Mouse (Mus musculus): ENCODE data around the gene Cage1. TPM values are rescaled to one million over a fixed set of nuclear protein-coding genes. Genes with fewer than 3 reads are reported as not detected.

Cage1 gene
- polyA plus RNA-seq, 2 experiments = 0.15 to 0.25 TPM

DNA sequence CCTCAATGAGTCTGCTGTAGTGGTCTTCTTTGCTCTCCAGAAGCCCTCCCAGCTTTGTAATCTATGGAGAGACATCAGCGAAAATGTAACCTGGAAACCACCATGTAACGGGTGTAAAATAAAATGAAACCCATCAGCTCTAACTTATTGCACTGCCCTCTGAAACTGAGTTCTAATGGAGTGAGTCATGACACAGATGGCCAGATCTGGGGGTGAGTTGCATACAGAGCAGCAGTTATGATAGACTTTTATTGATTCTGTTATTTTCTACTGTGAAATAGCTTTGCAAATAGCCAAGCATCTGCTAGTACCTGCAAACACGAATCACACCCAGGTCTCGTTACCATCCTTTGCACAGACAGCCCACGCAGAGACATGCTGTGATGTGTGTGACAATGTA lies 24.4 kb downstream of the Cage1 start:
- ATAC-seq (ENCODE audit: insufficient read depth) (no peak), DNase-seq (ENCODE audit: low read depth in 3 of 3, low spot score in 3 of 3) (no peak)
- H3K4me2 ChIP-seq (ENCODE audit: low read depth) = no peak overlapping the region
- no peaks in the 10 kb centered on the region for H3K9me3 ChIP-seq (ENCODE audit: control insufficient read depth, low read length)
- TF ChIP-seq EP300 (IDR thresholded peaks at IDR 0.05; ENCODE audit: low read depth) (no peak), CTCF (IDR thresholded peaks at IDR 0.05; ENCODE audit: low read depth) (no peak)
- no peaks in the 10 kb centered on the region for H3K27me3 ChIP-seq (ENCODE audit: control insufficient read depth, insufficient read depth, low read length)
- no peak overlapping the region for H3K4me3 ChIP-seq (ENCODE audit: insufficient read depth in 1 of 2, low read depth in 2 of 2, low read length in 2 of 2)
- H3K36me3 ChIP-seq (replicated peaks; ENCODE audit: control insufficient read depth, insufficient read depth, low read depth) = no peaks in the 10 kb centered on the region
- H3K9ac ChIP-seq (replicated peaks) = no peak overlapping the region
- no peak overlapping the region for H3K27ac ChIP-seq
- WGBS (ENCODE audit: insufficient replicate concordance) = 82% methylated on average over 5 of the region's 5 CpGs
- peaks cover 6 to 14% of the 10 kb centered on the region in 2 experiments for H3K4me1 ChIP-seq (replicated peaks; ENCODE audit: control insufficient read depth in 2 of 2, insufficient read depth in 2 of 2, low read length in 1 of 2)

- no peaks in the 10 kb centered on the region for H3K27me3 ChIP-seq (ENCODE audit: control insufficient read depth, insufficient read depth, low read length)
- peak overlapping the region; percentile 41 for H3K4me2 ChIP-seq (ENCODE audit: low read depth)
- H3K9ac ChIP-seq (replicated peaks) = peak overlapping the region; percentile 34
- no peak for TF ChIP-seq CTCF (IDR thresholded peaks at IDR 0.05; ENCODE audit: low read depth)
- no peak for TF ChIP-seq EP300 (IDR thresholded peaks at IDR 0.05; ENCODE audit: low read depth)
- no peaks in the 10 kb centered on the region for H3K9me3 ChIP-seq (ENCODE audit: control insufficient read depth, low read length)
- DNase-seq (ENCODE audit: low read depth in 3 of 3, low spot score in 3 of 3) (peak in 1 of 3 experiments; percentile 33), ATAC-seq (ENCODE audit: insufficient read depth) (peak; percentile 81)
- peak overlapping the region; percentile 29 for H3K27ac ChIP-seq
- WGBS (ENCODE audit: insufficient replicate concordance) = 18% methylated on average over 5 of the region's 5 CpGs
- no peaks in the 10 kb centered on the region for H3K36me3 ChIP-seq (replicated peaks; ENCODE audit: control insufficient read depth, insufficient read depth, low read depth)
- H3K4me3 ChIP-seq (ENCODE audit: insufficient read depth in 1 of 2, low read depth in 2 of 2, low read length in 2 of 2) = no peak overlapping the region
- H3K4me1 ChIP-seq (replicated peaks; ENCODE audit: control insufficient read depth in 2 of 2, insufficient read depth in 2 of 2, low read length in 1 of 2) = peaks cover 6 to 14% of the 10 kb centered on the region in 2 experiments
These were observed 26.4 kb downstream of the Cage1 start for GRCm38 (mm10) chr13:38010444-38010910.

GRCm38 (mm10) chr13:38009721-38010408 lies 27.0 kb downstream of the Cage1 start:
- H3K4me1 ChIP-seq (replicated peaks; ENCODE audit: control insufficient read depth in 2 of 2, insufficient read depth in 2 of 2, low read length in 1 of 2) = peaks cover 6 to 14% of the 10 kb centered on the region in 2 experiments
- H3K9me3 ChIP-seq (ENCODE audit: control insufficient read depth, low read length) = no peaks in the 10 kb centered on the region
- WGBS (ENCODE audit: insufficient replicate concordance) = 14% methylated on average over 5 of the region's 5 CpGs
- no peaks in the 10 kb centered on the region for H3K36me3 ChIP-seq (replicated peaks; ENCODE audit: control insufficient read depth, insufficient read depth, low read depth)
- H3K4me3 ChIP-seq (ENCODE audit: insufficient read depth in 1 of 2, low read depth in 2 of 2, low read length in 2 of 2) = no peak overlapping the region
- ATAC-seq (ENCODE audit: insufficient read depth) = peak; percentile 83
- H3K27me3 ChIP-seq (ENCODE audit: control insufficient read depth, insufficient read depth, low read length) = no peaks in the 10 kb centered on the region
- peak overlapping the region; percentile 41 for H3K4me2 ChIP-seq (ENCODE audit: low read depth)
- peak in 1 of 3 experiments; percentile 31 for DNase-seq (ENCODE audit: low read depth in 3 of 3, low spot score in 3 of 3)
- H3K27ac ChIP-seq = peak overlapping the region; percentile 29
- no peak for TF ChIP-seq CTCF (IDR thresholded peaks at IDR 0.05; ENCODE audit: low read depth)
- TF ChIP-seq EP300 (IDR thresholded peaks at IDR 0.05; ENCODE audit: low read depth) = 0 out of 2 replicates have a peak, but pooled peaks have one; percentile 28
- H3K9ac ChIP-seq (replicated peaks) = peak overlapping the region; percentile 34

- H3K9me3 ChIP-seq (ENCODE audit: control insufficient read depth, low read length) = no peaks in the 10 kb centered on the region
- no peaks in the 10 kb centered on the region for H3K27me3 ChIP-seq (ENCODE audit: control insufficient read depth, insufficient read depth, low read length)
- ATAC-seq (ENCODE audit: insufficient read depth) (no peak), DNase-seq (ENCODE audit: low read depth in 3 of 3, low spot score in 3 of 3) (no peak)
- H3K36me3 ChIP-seq (replicated peaks; ENCODE audit: control insufficient read depth, insufficient read depth, low read depth) = no peaks in the 10 kb centered on the region
- no peak for TF ChIP-seq EP300 (IDR thresholded peaks at IDR 0.05; ENCODE audit: low read depth)
- no peak for TF ChIP-seq CTCF (IDR thresholded peaks at IDR 0.05; ENCODE audit: low read depth)
- no peak overlapping the region for H3K4me3 ChIP-seq (ENCODE audit: insufficient read depth in 1 of 2, low read depth in 2 of 2, low read length in 2 of 2)
- WGBS (ENCODE audit: insufficient replicate concordance) = 70% methylated on average over 2 of the region's 2 CpGs
- H3K27ac ChIP-seq = no peak overlapping the region
- no peak overlapping the region for H3K4me2 ChIP-seq (ENCODE audit: low read depth)
- no peak overlapping the region for H3K9ac ChIP-seq (replicated peaks)
- peaks cover 6 to 14% of the 10 kb centered on the region in 2 experiments for H3K4me1 ChIP-seq (replicated peaks; ENCODE audit: control insufficient read depth in 2 of 2, insufficient read depth in 2 of 2, low read length in 1 of 2)
These were observed 28.9 kb downstream of the Cage1 start for GRCm38 (mm10) chr13:38007972-38008371.

GRCm38 (mm10) chr13:38002461-38002860 lies 34.4 kb downstream of the Cage1 start:
- 48% methylated on average over 1 of the region's 1 CpGs for WGBS (ENCODE audit: insufficient replicate concordance)
- Histone ChIP-seq H3K4me1 (replicated peaks; ENCODE audit: control insufficient read depth in 2 of 2, insufficient read depth in 2 of 2, low read length in 1 of 2) (peaks cover 14 to 20% of the 10 kb centered on the region in 2 experiments), H3K4me2 (ENCODE audit: low read depth) (no peak overlapping the region), H3K4me3 (ENCODE audit: insufficient read depth in 1 of 2, low read depth in 2 of 2, low read length in 2 of 2) (no peak overlapping the region), H3K27me3 (ENCODE audit: control insufficient read depth, insufficient read depth, low read length) (no peaks in the 10 kb centered on the region; the same call in 1 of the 2 replicates), H3K9me3 (ENCODE audit: control insufficient read depth, low read length) (no peaks in the 10 kb centered on the region), H3K27ac (no peak overlapping the region), H3K36me3 (replicated peaks; ENCODE audit: control insufficient read depth, insufficient read depth, low read depth) (no peaks in the 10 kb centered on the region), H3K9ac (replicated peaks) (no peak overlapping the region)
- no peak for TF ChIP-seq EP300 (IDR thresholded peaks at IDR 0.05; ENCODE audit: low read depth)
- peak; percentile 62 for TF ChIP-seq CTCF (IDR thresholded peaks at IDR 0.05; ENCODE audit: low read depth)
- DNase-seq (ENCODE audit: low read depth in 3 of 3, low spot score in 3 of 3) (no peak), ATAC-seq (ENCODE audit: insufficient read depth) (no peak)
